Mouse (Mus musculus) embryo, embryonic 10 days (tissue): Measurements from ENCODE around the gene Pdzd8.

Source experiments
- DNase-seq: peaks from one replicate; pipeline ENCODE4 v3.0.0-alpha.2; 2015; ENCODE audit warnings: low spot score

Pdzd8 gene

GRCm38 (mm10) chr19:59345658-59346283, at the start of gene Pdzd8:
TSS of gene Pdzd8 (minus strand) at chr19:59345780.
- peak; percentile 89 for DNase-seq

DNA sequence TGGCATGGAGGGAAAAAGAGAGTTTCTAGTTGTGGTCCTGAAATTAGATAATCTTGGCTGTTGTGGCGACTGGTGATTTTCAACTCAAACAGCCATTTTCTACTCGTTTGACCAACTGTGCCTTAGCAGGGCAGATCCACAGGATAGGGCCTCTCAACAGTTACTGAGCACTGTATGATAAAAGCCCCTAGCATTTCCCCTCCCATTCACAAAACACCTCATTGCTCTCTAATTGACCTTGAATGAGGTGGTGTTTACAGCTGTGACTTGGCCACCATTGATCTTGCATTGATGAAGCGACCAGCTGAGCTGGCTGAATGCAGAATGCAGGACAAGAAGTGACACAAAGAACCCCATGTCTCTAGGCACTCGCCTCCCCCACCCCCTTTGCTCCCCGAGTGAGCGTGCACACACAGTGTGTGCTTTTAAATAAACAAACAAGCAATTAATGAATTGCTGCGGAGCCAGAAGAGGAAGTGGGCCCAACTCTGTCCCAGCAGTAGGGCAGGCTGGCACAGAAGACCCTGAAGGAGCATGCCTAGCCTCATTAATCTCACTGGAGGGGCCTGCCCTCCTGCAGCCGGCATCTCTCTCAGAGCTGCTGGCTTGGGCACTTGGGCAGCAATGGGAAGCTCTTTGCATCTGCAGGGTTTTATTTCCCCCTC, 48.3 kb upstream of the Pdzd8 start:
- no peak for DNase-seq

- DNase-seq: peak; percentile 87
Measured at GRCm38 (mm10) chr19:59388847-59389606, 43.4 kb upstream of the Pdzd8 start.

DNA sequence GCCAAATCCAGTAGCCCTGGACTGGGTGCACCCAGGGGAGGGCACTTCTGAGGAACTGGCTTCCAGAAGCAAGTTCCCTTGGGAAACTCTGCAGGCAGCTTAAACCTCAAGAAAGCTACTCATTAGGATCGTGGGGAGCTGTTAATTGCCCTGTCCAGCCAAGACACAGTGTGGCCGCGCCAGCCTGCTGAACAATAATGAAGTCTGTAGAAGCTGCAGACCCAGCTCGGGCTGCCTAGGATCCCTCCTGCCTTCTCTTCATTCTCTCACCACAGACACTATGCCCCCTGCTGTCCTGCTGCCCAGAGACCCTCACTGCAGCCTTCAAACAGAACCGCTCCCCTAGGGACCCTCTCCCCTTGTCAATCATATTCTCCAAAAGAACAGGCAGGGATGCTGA, 42.8 kb upstream of the Pdzd8 start:
- DNase-seq: peak; percentile 19

DNA sequence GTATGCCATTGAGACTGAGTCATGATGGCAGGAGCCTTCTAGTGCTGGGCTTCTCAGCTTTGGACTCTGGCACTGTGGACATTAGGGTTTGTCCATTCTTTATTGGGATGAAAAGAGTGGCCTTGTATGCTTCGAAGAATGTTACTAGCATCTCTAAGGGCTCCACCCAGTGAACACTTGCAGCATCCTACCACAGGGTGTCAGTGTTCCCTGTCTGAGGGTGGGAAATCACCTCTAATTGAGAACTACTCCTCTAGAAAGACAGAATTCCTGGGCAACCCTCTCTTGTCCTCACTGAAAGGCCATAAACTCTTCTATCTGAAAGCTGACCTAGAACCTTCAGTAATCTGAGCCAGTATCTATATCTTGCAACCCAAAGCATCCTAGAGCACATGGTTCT, 41.6 kb upstream of the Pdzd8 start:
- peak; percentile 71 for DNase-seq

GRCm38 (mm10) chr19:59384582-59385495, 39.3 kb upstream of the Pdzd8 start:
- no peak for DNase-seq

- no peak for DNase-seq
Measured at GRCm38 (mm10) chr19:59382416-59382917, 36.9 kb upstream of the Pdzd8 start.

- DNase-seq: peak; percentile 34
Measured at GRCm38 (mm10) chr19:59379995-59380394, 34.4 kb upstream of the Pdzd8 start.

GRCm38 (mm10) chr19:59376481-59376880, 30.9 kb upstream of the Pdzd8 start:
- no peak for DNase-seq

- no peak for DNase-seq
Measured at GRCm38 (mm10) chr19:59374940-59375339, 29.4 kb upstream of the Pdzd8 start.

DNA sequence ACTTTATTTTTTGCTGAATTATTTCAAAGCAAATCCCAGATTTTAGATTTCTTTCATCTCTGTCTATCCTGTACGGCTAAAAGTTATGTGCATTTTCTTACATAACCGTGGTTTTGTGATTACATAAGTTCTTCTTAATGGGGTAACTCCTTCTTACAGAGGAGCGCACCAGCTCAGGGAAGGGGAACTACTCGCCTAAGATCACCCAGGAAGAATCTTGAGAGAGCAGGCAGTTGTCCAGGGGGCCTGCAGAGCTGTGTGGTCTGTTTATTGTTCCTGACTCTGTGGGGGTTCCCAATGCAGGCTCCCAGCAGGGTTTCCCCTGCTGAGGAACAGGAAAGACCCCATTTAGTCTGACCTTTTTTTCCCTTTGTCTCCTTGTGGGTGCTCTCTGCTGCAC, 27.3 kb upstream of the Pdzd8 start:
- DNase-seq: no peak

DNA sequence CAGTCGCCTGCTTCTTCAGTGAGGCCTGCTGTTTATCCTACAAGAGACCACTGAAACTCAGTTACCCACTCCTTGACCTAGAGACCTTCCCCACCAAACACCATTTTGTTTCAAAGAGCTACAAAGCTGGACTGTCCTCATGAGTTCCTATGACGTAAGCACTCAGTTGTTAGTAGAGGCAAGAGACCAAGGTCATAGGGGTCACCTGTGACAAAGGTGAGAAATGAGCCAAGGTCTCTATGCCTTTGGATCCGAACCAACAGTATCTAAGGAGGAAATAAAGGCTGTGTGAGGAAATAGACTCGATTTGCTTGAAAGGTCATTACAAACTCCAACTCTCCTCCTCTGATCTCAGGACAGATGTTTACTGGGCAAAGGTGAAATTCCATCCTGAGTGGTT, 25.4 kb upstream of the Pdzd8 start:
- DNase-seq: no peak

DNA sequence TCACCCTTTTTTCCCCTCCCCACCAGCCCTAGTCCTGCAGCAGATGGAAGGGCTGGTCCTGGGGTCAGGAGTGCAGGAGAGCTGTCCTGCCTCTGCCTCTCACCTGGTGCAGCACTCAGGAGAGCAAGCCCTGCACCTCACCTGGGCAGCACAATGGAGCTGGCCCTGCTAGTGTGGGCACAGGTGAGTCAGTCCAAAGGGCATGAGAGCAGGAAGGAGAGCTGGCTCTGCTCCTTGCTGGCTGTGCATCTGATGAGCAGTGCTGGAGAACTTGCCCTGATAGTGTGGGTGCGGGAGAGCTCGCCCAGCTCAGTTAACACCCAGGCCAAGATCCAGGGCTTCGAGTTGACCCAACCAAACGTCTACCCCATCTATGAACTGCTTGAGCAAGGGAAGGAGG, 22.3 kb upstream of the Pdzd8 start:
- no peak for DNase-seq

DNA sequence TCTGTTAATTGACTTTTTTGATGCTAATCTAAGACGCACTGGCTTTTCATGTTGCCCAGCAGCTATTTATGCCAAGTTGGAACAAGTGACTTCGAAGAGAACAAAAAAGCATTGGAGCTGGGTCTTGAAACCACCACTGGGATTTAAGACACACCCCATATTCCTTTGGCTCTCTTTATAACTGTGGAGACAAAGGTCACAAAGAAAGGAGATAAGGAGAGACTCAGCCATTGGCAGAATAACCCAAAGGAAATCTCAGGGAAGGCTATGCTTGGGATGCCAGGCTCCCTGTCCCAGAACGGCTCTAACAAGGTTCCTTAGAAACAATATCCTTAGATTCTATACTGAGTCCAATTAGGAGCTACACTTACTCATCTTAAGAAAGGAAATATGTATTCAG, 21.1 kb upstream of the Pdzd8 start:
- no peak for DNase-seq

- DNase-seq: no peak
Measured at GRCm38 (mm10) chr19:59363666-59364065, 18.1 kb upstream of the Pdzd8 start.

DNA sequence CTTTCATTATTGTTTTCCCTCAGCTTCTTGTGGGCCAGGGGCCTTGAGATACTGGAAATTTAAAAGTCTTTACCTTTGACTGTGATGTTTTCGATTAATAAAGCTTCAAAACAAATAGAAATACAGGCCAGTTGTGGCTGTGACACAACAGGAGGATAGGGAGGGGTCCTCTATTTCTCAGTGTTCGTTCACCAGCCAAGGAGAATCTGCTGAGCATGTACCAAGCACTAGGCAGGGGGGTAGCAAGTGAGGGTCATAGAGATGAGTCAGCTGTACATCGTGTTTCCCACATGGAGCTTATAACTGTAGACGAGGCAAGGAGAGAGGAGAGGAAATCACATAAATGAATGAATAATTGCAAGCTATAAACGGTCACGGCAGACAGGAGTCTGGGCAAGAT, 17.1 kb upstream of the Pdzd8 start:
- DNase-seq: no peak

GRCm38 (mm10) chr19:59360486-59360896, 14.9 kb upstream of the Pdzd8 start:
- DNase-seq: peak; percentile 13

DNA sequence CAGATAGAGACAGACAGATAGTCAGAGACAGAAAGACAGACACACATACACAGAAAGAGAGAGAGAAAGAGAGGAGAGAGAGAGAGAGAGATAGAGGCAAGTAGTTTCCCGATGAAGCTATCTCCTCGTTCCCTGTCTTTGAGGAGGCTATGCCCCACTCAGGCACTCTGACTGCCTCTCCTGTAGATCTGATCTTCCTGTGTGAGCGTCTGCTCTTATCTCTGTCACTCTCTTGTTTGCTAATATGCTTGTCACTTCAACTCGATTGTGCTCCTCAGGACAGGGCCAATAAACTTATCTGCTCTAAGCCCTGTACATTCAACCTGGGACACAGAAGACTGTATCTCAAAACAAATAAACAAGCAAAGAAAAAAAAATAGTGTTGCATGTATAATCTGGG, 13.6 kb upstream of the Pdzd8 start:
- no peak for DNase-seq

DNA sequence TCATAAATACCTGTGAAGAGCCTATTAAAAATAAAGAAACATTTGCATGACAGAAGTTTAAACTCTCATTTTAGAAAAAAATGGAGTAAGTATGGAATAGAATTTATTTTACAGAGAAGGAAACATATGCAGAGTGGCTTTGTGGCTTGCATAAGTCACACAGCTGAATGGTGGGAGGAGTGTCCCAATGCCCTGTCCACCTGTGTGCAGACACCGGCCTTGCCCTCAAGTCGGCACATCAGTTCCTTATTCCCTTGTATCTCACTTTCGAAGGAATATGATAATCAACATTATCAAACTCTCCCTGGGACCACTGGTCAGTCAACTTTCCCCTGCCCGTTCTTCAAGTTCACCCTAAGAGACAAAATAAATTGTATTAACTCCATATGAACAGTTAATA, 12.3 kb upstream of the Pdzd8 start:
- DNase-seq: no peak

DNA sequence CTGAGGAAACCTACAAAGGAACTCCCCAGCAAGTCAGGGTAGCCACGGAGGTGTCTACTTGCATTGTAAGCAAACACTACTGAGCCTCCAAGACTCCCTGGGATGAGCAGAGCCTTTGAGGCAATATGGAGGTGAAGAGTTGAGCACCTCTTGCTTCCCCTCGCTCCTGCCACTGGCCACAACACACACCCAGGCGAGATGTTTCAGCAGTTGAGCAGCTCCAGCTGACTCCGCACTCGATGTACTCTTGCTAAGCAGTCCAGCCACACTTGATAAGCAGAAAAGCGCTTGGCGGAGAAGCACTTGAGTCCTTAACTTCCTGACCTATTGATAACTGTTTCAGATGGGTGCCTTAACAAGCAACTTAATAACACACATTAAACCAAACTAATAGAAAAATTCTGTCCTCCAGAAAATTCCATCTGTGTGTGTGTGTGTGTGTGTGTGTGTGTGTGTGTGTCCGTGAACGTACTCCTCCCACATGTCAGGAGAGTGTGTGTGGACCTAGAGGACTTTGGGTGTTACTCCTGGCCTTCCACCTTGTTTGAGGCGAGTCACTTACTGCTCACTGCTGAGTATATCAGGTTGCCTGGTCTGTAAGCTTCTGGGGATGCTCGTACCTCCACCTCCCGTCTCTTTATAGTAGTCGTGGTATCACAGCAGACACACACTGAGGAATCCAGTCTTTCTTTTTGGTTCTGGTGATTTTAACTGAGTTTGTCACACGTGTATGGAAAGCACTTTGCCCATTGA, 11.4 kb upstream of the Pdzd8 start:
- no peak for DNase-seq

DNA sequence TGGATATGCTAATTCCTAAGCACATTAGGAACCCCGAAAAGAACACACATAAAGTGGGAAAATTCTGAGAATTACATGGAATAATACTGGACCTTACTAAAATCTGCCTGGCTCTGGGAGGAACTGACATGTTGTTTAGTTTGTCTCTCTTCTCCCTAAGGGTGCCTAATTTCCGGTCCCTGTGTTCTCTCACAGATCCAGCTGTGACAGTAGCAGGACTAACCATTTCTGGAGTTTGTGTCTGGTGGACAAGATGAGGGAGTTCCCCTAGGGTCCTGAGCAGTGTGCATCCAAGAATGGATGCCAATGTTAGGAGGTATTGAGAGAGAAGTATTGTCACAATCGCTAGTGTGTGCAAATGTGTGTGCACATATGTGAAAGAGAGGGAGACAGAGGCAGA, 10.8 kb upstream of the Pdzd8 start:
- DNase-seq: no peak
